Mouse (Mus musculus): ENCODE measurements around the gene Hs2st1. TPM values are rescaled to one million over a fixed set of nuclear protein-coding genes. Genes with fewer than 3 reads are reported as not detected.

Hs2st1 gene
- 13.9 and 14.5 TPM in 2 replicates for polyA plus RNA-seq (2015; fragmentation: Nextera tagmentation; extraction: Ambion mirVana)

DNA sequence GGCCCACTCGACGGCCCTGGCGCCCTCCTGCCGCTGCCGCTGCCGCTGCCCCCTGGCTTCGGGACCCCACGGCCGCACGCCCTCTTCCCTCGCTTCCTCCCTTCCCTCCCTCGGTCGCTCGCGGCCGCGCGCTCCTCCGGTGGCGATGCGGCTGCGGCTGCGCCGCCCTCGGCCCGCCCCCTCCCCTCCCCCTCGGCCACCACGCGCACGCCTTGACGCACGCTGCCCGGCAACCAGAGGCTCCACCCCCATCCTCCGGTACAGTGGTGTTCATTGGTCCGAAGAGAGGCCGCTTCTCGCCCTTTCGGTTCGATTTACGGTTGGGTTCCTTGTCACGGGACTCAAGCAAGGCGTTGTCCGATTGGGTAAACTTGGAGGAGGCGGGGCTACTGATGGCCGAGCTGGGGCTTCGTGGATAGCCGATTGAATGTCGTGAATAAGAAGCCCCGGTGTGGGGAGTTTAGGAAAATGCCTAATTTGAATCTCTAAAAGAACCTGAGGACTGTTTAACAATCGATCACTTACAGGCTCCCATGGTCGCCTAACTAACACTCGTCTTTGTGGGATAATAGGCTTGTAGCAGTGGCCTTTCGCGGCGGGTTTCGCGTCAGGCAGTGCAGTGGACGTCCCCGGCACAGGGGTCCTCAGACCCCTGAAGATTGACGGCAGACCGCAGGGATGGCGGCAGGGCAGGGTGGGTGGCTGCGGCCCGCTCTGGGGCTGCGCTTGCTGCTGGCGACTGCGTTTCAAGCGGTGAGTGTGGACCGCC lies at the start of gene Hs2st1, which contains the start of gene Selenof:
Gene Hs2st1, minus strand, starts transcription at position 135 of the 769 bp plus-strand sequence.
Gene Selenof, plus strand, starts transcription at position 258 of the 769 bp plus-strand sequence.
- H3K4me1 ChIP-seq (ENCODE audit: control insufficient read depth, insufficient read depth, low read length): peaks cover 41% of the 10 kb centered on the region
- under 1% methylated on average over 55 of the region's 69 CpGs for WGBS
- ATAC-seq: peak; percentile 99

DNA sequence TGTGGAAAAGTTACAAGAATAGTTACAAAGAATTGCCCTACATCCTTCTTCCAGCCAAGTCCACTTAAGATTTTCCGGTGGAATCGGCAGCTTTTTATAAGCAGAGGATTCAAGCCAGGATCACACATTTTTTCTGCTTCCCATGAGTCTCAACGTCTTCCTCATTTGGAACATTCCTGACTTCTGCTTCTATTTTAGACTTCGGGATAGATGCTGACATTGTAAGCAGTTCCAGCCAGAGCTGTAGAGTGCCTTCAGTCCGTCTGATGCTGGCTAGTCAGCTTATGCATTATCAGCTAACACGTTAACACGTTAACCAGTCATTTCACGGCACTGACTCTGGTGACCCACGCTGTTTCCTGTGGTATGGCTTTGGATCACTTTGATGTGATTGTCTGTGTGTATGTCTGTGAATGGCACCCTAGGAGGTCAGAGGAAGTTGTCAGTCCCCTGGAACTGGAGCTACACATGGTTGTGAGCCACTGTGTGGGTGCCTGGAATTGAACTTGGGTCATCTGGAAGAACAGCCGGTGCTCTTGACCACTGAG lies 47.7 kb upstream of the Hs2st1 start:
- H3K9ac ChIP-seq (ENCODE audit: low read depth, low read length): no peak overlapping the region
- H3K36me3 ChIP-seq (ENCODE audit: control insufficient read depth, insufficient read depth, low read length): no peaks in the 10 kb centered on the region
- WGBS: 89% methylated on average over 10 of the region's 10 CpGs
- no peak overlapping the region for H3K27ac ChIP-seq (ENCODE audit: low read length)
- no peak for ATAC-seq
- H3K9me3 ChIP-seq (replicated peaks; ENCODE audit: control insufficient read depth, low read length, poor library complexity, severe bottlenecking): no peaks in the 10 kb centered on the region
- H3K4me3 ChIP-seq (ENCODE audit: low read depth, low read length): no peak overlapping the region
- no peaks in the 10 kb centered on the region for H3K4me1 ChIP-seq (ENCODE audit: control insufficient read depth, insufficient read depth, low read length)
- H3K4me2 ChIP-seq (ENCODE audit: low read length): no peak overlapping the region
- H3K27me3 ChIP-seq (ENCODE audit: control insufficient read depth, insufficient read depth, low read depth, low read length): no peaks in the 10 kb centered on the region

More for the DNA sequence above, at the start of gene Hs2st1, which contains the start of gene Selenof:
- H3K4me3 ChIP-seq (ENCODE audit: low read depth, low read length): peak within 1 kb of the TSS; percentile 92
- no peaks in the 10 kb centered on the region for H3K9me3 ChIP-seq (replicated peaks; ENCODE audit: control insufficient read depth, low read length, poor library complexity, severe bottlenecking)
- H3K27me3 ChIP-seq (ENCODE audit: control insufficient read depth, insufficient read depth, low read depth, low read length): no peaks in the 10 kb centered on the region
- H3K27ac ChIP-seq (ENCODE audit: low read length): peak within 1 kb of the TSS; percentile 94
- peak within 1 kb of the TSS; percentile 91 for H3K9ac ChIP-seq (ENCODE audit: low read depth, low read length)
- H3K4me2 ChIP-seq (ENCODE audit: low read length): peak within 1 kb of the TSS; percentile 97
- no peaks in the 10 kb centered on the region for H3K36me3 ChIP-seq (ENCODE audit: control insufficient read depth, insufficient read depth, low read length)

DNA sequence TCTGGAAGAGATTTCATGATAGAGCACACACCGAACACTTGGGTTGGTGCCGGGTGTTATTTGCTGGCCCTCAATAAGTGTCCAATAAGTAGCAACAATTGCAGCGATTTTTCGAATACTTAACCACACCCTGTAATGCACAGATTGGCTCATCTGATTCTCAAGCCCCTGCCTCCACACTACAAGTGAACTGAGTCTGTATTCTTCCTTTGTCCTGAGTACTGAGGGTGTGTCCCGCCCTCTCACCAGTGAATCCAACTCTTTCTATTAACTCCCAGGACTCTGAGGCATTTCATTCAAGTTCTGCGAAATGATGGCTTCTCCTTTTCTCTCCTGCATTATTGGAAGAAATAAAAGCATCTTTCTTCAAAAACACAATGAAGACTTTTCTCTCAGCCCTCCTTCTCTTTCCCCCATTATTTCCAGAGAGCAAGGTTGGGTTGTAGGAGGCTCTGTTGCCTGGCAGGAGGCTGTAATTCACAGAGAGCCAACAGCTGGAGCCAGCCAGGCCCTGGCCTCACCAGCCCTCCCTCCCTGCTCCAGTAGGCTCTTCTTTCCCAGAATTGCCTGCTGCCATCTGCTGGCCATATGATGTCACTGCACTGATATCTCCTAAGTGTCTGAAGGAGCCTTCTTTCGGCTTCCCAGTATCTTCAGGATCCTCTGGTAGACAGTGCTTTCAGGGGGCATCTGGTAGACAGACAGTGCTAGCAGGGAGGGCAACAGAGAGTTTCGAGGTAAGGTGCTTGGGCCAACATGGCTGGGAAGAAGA lies 46.9 kb upstream of the Hs2st1 start:
- H3K4me3 ChIP-seq (ENCODE audit: low read depth, low read length): no peak overlapping the region
- no peaks in the 10 kb centered on the region for H3K9me3 ChIP-seq (replicated peaks; ENCODE audit: control insufficient read depth, low read length, poor library complexity, severe bottlenecking)
- no peak overlapping the region for H3K27ac ChIP-seq (ENCODE audit: low read length)
- ATAC-seq: peak; percentile 94
- H3K4me2 ChIP-seq (ENCODE audit: low read length): no peak overlapping the region
- H3K27me3 ChIP-seq (ENCODE audit: control insufficient read depth, insufficient read depth, low read depth, low read length): no peaks in the 10 kb centered on the region
- H3K9ac ChIP-seq (ENCODE audit: low read depth, low read length): no peak overlapping the region
- H3K4me1 ChIP-seq (ENCODE audit: control insufficient read depth, insufficient read depth, low read length): peaks cover 4% of the 10 kb centered on the region; the same call in 1 of the 2 replicates
- WGBS: 46% methylated on average over 8 of the region's 8 CpGs
- H3K36me3 ChIP-seq (ENCODE audit: control insufficient read depth, insufficient read depth, low read length): no peaks in the 10 kb centered on the region

DNA sequence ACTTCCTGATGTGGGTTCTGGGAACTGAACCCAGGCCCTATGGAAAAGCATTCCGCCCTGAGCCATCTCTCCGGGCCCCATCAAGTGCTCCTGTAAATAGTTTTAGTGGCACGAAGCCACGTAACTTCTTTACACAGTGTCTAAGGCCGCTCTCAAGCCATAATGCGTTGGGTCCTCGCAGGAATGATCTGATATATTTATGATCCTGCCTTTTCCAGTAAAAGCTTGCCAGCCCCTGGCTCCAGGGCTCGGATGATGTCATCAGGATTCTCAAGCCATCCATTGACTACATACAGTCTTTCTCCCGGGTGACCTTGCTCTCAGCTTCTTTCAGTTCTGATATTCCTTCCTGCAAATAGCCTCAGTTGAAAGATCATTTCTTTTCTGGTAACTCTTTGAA lies 45.5 kb upstream of the Hs2st1 start:
- Histone ChIP-seq H3K27ac (ENCODE audit: low read length) (no peak overlapping the region), H3K4me3 (ENCODE audit: low read depth, low read length) (no peak overlapping the region), H3K4me1 (ENCODE audit: control insufficient read depth, insufficient read depth, low read length) (peaks cover 12% of the 10 kb centered on the region; the same call in 1 of the 2 replicates), H3K27me3 (ENCODE audit: control insufficient read depth, insufficient read depth, low read depth, low read length) (no peaks in the 10 kb centered on the region), H3K36me3 (ENCODE audit: control insufficient read depth, insufficient read depth, low read length) (no peaks in the 10 kb centered on the region), H3K9ac (ENCODE audit: low read depth, low read length) (no peak overlapping the region), H3K9me3 (replicated peaks; ENCODE audit: control insufficient read depth, low read length, poor library complexity, severe bottlenecking) (no peaks in the 10 kb centered on the region), H3K4me2 (ENCODE audit: low read length) (no peak overlapping the region)
- no peak for ATAC-seq
- WGBS: 88% methylated on average over 9 of the region's 9 CpGs

DNA sequence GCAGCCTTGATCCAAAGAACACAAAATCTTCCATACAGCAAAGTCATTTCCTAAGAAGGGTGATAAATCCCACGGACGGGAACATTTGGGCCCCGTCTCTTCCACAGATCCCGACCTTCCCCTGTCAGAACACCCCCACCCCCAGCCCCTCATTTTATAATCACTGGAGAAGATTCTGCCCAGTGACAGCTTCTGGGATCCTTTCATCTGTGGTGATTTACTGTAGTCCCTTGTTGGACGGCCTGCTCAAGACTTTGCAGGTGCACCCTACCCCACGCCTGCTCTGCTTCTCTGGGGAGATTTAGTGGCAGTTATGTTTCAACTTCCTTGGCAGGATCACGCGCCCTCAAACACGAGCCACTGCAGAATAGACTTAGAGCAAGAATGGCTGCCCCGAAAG lies 44.7 kb upstream of the Hs2st1 start:
- no peaks in the 10 kb centered on the region for H3K36me3 ChIP-seq (ENCODE audit: control insufficient read depth, insufficient read depth, low read length)
- H3K27ac ChIP-seq (ENCODE audit: low read length): no peak overlapping the region
- H3K4me2 ChIP-seq (ENCODE audit: low read length): no peak overlapping the region
- H3K4me3 ChIP-seq (ENCODE audit: low read depth, low read length): no peak overlapping the region
- ATAC-seq: no peak
- H3K9ac ChIP-seq (ENCODE audit: low read depth, low read length): no peak overlapping the region
- 83% methylated on average over 10 of the region's 10 CpGs for WGBS
- H3K27me3 ChIP-seq (ENCODE audit: control insufficient read depth, insufficient read depth, low read depth, low read length): no peaks in the 10 kb centered on the region
- peaks cover 12% of the 10 kb centered on the region; the same call in 1 of the 2 replicates for H3K4me1 ChIP-seq (ENCODE audit: control insufficient read depth, insufficient read depth, low read length)
- no peaks in the 10 kb centered on the region for H3K9me3 ChIP-seq (replicated peaks; ENCODE audit: control insufficient read depth, low read length, poor library complexity, severe bottlenecking)

DNA sequence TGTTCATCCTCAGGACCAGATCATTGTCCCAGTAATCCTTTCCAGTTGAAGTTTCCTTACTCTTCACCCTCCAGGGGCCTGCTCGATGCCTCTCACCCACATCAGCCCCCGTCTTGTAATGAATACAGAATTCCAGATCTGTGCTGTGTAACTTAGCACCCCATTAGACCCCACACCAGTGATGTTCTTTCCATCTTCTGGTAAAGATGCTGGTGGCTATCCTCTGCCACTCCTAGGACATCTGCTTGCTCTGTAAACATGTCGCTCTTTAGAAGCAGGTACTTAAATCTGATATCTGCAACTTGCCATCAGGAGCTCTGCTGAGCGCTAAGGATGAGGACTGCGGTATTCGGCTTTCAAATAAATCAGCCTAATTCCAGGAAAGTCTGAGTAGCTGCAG lies 44.3 kb upstream of the Hs2st1 start:
- Histone ChIP-seq H3K9ac (ENCODE audit: low read depth, low read length) (no peak overlapping the region), H3K4me3 (ENCODE audit: low read depth, low read length) (no peak overlapping the region), H3K27me3 (ENCODE audit: control insufficient read depth, insufficient read depth, low read depth, low read length) (no peaks in the 10 kb centered on the region), H3K27ac (ENCODE audit: low read length) (no peak overlapping the region), H3K4me2 (ENCODE audit: low read length) (no peak overlapping the region), H3K4me1 (ENCODE audit: control insufficient read depth, insufficient read depth, low read length) (peaks cover 12% of the 10 kb centered on the region; the same call in 1 of the 2 replicates), H3K9me3 (replicated peaks; ENCODE audit: control insufficient read depth, low read length, poor library complexity, severe bottlenecking) (no peaks in the 10 kb centered on the region), H3K36me3 (ENCODE audit: control insufficient read depth, insufficient read depth, low read length) (no peaks in the 10 kb centered on the region)
- no peak for ATAC-seq
- 83% methylated on average over 6 of the region's 6 CpGs for WGBS

DNA sequence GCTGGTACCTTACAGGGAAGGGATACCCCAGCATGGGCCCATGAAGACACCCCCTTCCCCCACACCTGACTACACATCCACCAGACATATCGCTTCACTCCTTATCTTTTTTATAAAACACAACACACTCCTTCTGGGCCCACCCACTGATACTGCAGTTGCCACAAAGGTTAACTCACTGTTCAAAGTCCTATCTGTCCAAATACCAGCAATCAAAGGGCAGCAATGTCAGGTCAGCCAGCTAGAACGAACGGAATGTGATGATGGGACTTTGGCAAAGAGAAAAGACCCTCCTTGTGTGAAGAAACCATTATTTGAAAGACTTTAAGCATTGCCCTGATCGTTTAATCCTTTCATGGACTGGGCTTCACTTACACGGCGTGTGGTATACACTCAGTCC lies 42.4 kb upstream of the Hs2st1 start:
- Histone ChIP-seq H3K4me1 (ENCODE audit: control insufficient read depth, insufficient read depth, low read length) (peaks cover 12% of the 10 kb centered on the region; the same call in 1 of the 2 replicates), H3K36me3 (ENCODE audit: control insufficient read depth, insufficient read depth, low read length) (no peaks in the 10 kb centered on the region), H3K9ac (ENCODE audit: low read depth, low read length) (no peak overlapping the region), H3K4me2 (ENCODE audit: low read length) (no peak overlapping the region), H3K27me3 (ENCODE audit: control insufficient read depth, insufficient read depth, low read depth, low read length) (no peaks in the 10 kb centered on the region), H3K27ac (ENCODE audit: low read length) (no peak overlapping the region), H3K4me3 (ENCODE audit: low read depth, low read length) (no peak overlapping the region), H3K9me3 (replicated peaks; ENCODE audit: control insufficient read depth, low read length, poor library complexity, severe bottlenecking) (no peaks in the 10 kb centered on the region)
- WGBS: 58% methylated on average over 6 of the region's 6 CpGs
- ATAC-seq: no peak

DNA sequence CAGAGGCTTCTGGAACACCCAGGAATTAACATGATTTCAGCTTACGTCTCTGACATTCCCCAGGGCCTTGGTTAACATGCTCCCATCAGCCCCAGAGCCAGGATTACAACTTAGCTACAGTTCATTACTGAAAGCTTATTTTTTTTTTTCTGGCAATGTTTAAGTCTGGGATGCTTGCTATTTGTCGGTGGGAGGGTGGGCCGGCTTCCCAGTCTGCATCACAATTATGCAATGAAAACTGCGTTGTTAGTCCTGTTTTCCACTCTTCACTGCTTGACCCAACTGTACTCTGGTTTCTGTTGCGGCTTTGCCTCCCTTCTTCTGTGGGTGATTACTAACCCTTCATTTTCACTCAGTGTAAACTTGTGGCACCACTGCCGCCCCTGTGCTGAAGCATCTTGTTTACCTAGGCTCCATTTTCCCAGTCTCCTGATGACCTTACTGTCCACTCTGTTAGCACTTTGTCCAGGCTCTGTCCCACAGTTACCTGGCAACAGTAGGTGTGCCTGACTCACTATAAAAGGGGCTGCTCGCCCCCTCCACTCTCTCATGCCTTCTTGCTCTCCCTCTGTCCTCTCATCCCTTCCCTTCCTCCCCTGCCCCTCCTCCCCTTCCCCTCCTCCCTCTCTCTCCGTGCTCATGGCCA lies 41.8 kb upstream of the Hs2st1 start:
- WGBS: 43% methylated on average over 8 of the region's 8 CpGs
- Histone ChIP-seq H3K27ac (ENCODE audit: low read length) (no peak overlapping the region), H3K4me2 (ENCODE audit: low read length) (0 out of 2 replicates have a peak overlapping the region, but pooled peaks have one; percentile 0), H3K4me1 (ENCODE audit: control insufficient read depth, insufficient read depth, low read length) (peaks cover 12% of the 10 kb centered on the region; the same call in 1 of the 2 replicates), H3K27me3 (ENCODE audit: control insufficient read depth, insufficient read depth, low read depth, low read length) (no peaks in the 10 kb centered on the region), H3K9me3 (replicated peaks; ENCODE audit: control insufficient read depth, low read length, poor library complexity, severe bottlenecking) (no peaks in the 10 kb centered on the region), H3K4me3 (ENCODE audit: low read depth, low read length) (no peak overlapping the region), H3K9ac (ENCODE audit: low read depth, low read length) (no peak overlapping the region), H3K36me3 (ENCODE audit: control insufficient read depth, insufficient read depth, low read length) (no peaks in the 10 kb centered on the region)
- peak; percentile 23 for ATAC-seq
